Mouse (Mus musculus): Measurements from ENCODE around the gene Wwc2.

Gene Wwc2

DNA sequence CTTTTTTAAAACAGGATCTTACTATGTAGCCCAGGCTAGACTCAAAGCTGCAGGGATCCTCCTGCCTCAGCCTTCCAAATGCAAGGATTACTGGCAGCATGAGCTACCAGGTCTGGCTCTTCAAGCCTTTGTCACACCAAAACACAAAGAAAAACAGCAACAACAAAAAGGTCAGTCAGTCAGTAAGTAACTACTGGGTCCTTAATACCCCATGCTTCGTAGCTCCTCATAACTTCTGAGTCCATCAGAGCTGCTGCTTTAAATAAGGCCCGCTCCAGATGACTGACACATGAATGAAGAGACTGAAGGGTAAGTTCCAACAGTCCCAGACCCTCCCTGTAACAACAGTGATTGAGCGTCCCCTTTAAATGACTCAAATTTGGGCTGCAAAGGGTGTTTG lies 90.8 kb downstream of the Wwc2 start:
- DNase-seq: no peak

DNA sequence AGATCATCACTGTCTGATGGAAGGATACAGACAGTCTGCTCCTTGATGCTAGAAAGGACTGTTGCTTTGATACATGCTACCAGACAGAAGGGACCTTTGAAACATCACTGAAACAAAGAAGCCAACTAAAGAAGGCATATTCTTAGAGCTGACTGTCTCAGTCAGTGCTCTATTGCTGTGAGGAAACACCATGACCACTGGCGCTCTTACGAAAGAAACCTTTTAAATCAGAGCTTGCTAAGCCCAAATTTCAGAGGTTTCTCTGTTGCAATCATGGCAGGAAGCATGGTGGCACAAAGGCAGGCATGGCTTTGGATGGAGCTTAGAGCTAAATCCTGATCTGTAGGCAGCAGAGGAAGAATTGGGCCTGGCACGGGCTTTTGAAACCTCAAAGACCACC lies 98.3 kb downstream of the Wwc2 start:
- DNase-seq: no peak

DNA sequence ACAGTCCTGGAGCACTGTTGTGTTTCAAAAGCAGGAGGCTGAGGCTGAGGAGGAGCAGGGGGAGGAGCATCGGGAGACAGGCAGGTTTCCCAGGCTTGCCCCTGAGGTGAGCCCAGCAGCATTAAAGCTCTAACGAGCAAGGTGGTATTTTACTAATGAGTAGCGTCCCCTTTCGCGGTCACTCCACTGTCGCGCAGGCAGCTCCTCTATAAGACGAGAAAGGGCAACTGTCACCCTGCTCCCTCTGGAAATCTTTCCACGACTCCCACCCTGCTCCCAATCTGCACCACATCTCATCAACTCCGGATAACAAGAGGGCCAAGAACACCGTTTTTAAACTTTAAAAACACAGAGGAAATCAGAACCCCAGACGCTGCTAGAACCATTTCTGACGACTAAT lies 99.1 kb downstream of the Wwc2 start:
- DNase-seq: no peak

DNA sequence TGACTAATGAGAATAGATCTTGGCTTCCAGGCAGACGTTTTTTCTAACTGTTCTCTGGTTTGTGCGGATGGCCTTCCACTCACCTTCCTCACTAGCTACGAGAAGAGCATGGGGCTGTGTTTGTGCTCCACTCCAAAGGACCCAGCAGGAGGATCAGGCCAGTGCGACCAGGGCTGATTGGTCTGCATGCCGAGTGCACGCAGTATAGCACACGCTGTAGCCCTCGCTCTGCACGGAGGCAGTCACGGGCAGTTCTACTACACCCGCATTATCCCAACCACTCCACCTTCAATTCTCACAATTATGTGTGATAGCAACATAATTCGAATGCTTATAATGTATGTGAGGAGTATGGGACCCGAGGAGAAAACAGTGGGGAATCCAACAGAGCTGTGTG lies 99.9 kb downstream of the Wwc2 start:
- DNase-seq: no peak

DNA sequence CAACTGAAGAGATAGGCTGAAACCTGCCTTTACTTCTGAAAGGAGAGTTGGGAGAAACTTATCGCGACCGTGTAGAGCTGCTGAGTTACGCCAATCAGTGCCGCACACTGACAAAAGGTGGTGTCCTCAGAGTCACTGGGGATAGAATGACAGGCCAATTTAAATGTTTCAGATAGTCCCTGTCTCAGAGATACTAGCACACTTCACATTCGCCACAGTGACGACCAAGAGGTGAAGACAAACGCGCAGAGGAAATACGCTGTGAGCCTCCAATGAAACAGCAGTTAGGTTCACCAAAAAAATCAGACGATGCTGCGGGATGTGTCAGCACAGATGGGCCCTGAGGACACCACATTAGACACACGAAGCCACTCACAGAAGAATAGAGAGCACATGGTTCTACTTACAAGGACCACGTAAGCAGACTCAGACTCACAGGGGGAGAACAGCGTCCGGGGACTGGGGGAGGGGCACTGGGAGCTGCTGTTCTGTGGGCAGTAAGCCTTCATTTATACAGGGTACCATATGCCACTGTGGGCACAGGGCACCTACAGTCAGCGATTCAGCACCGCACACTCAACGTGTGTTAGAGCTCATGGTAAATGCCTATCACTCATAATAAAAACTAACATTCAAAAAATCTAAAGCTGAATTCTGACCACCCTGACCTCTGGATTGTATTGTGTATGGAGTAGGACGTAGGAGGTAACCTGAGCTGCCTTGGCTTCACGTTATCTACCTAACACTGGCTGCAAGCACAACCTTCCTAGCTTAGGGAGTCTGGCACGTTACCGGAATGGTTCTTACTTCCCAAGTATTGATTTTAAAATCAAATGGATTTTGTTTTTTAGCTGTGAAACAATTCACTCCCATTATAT lies 100.5 kb downstream of the Wwc2 start:
- DNase-seq: no peak

DNA sequence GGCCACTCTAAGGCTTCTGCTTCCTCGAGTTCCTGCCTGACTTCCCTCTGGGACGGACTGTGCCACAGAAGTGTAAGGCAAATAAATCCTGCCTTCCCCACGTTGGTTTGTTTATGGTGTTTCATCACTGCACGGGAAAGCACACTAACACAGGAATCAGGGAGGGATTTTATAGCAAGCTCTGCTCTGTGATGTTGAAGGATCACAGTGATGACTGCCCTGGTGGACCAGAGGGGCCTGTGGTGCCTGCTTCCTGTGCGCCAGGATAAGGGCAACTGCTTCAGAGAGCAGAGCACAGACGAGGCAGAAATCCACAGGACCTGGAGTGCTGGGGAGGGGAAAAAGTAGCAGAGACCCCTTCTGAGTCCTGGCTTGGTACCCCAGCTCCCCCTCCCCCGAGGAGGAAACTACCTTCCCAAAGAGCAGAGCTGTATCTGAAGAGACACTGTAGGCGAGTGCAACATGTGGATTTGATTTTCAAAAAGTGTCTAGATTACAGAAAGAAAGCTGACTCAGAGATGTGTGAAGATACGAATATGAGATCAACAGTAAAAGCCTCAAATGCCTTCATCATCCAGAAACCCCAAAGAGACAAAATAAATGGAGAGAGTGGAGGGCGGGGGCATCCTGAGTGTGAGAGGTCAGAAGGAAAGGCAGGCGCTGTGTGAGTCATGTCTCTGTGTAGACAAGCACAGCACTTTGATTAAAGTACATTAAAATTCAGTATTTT lies 101.7 kb downstream of the Wwc2 start:
- DNase-seq: no peak

DNA sequence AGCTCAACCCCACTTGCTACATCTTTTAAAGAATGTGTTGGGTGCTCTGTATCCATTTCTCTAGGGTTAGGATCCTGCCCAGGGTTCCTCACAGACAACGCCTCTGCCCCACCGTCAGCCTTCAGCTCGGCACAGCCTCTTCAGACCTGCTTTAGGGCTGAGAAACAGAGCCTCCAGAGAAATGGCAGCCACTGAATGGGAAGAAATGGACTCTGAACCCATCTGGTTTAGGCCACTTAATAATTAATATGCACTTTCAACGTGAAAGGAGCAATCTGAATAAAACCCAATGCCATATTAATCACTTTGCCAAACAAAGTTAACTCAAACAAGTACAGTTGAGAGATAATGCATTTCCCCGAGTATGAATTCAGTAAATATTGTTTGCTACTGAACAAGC lies 106.4 kb downstream of the Wwc2 start:
- no peak for DNase-seq

DNA sequence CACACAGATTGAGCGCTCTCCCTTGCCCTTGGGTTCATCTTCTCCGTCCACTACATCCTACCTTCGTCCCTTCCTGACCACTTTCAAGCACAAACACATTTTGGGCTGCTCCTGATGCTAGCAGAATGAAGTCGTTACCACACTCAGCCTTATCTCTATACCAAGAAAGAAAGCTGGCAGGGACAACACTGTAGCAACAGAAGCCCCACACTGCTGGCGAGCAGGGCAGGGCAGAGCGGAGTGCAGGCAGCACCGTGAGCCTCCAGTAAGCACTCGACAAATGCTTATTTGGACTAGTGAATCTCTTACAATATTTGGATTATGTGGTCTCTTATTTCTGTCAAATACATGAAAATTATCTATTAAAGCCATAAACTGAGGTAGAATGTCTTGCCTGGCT lies 107.0 kb downstream of the Wwc2 start:
- DNase-seq: no peak

DNA sequence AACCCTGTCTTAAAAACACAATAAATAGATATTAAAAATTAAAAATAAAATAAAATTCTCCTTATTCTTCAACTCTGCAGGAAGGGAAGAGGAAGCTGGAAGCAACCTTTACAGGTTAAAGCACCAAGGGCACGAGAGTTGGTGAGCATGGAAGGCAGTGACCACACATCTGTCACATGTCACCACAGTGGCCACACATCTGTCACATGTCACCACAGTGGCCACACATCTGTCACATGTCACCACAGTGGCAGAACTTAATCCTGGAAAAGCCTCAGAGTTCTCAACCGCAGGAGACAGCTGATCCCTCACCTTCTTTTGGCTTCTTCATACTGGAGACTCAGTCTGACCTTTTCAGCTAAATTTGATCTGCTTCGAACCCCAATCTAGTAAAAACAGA lies 112.2 kb downstream of the Wwc2 start:
- DNase-seq: no peak

DNA sequence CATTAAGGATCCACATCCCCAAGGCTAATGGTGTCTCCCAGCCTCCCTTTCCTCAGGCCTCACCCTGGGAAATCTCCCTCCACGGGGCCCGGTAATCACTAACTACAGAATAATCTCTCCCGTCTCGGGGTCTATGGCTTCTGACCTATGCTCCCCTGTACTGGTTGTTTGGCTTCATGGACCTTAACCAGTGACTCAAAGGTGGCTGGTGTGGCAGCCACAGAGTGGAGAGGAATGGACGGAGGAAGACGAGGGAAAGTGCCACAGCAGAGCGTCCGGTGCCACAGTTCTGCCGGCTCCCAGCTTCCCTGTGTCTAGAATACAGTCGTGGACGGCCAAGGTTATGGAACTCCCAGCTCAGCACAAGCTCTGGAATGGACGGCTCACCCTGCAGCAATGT lies 114.9 kb downstream of the Wwc2 start:
- no peak for DNase-seq

DNA sequence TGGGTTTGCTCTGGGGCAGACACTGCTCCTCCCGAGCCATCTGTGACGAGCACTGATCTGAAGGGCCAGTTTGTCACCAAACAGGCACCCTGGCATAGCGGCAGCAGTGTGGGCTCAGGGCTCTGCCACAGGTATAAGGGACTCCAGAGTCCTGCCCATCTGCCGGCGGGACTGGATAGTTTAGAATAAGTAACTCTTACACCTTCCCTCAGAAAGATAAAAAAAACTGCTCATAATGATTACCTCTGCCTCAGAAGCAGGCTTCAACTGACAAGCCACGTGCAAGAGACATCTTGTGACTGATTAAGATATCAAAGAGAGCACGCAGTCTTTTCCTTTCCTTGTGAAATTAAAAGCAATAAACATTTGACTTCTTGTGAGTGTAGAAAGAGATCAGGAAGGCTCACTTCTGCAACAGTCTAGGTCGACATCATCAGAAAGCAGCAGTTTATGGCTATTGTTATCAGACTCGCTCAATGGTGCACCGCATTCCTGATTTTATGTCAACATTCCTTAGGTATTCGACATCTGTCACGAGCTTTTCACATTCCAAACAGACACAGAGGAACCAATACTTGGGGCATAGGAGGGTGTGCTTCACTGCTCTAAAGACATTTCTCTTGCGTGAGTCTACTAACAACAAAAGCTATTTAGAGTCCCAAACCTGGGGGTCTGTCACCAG lies 116.1 kb downstream of the Wwc2 start:
- DNase-seq: no peak

DNA sequence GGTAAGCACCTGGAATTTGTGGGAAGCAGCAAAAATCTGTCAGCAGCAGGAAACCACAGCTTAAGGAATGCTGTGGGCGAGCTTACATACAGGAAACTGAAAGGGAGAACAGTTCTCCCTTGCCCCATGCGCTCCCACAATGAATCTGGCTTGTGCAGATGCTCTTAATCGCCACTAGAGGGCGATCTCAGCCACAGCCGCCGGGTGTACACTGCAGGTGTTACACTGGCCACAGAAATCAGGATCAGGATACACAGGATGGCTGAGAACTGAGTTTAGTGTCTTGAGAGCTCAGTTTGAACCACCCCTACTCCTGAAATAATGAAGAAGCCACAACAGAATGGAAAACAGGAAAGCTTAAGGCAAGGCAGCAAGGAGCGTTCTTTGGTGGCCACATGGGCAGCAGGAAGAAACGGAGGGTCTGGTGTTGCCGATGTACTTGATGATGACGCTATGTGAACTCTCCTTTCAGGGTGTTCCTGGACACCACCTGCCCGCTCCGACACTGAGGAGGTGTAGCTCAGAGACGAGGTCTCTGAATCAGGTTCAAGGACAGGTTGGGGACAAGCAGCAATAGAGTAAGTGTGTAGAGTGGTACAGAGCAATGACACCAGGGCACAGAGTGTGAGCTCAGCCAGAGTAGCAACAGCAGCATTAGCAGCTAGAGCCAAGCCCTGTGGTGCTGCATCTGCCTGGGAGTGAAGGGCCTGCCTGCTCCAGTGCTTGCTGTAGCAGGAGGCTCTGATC lies 118.2 kb downstream of the Wwc2 start:
- DNase-seq: peak; percentile 37 to 49

DNA sequence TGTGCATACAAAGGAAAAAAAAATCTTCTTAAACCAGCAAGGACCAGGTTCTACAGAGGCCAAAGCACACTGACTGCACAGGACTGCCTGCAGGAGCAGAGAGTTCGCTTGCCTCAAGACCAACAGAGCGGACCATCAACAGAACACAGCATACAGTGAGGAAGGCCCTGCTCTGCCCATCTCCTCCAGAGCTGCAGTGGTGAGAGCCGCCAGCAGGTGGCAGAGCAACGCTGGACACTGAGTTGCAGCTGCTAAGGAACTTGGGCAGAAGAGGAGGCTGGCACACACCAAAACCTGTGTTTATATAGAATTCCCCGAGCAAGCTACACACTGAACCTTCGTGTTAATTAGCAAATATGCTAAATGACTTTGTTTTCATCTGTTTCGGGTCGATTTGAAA lies 123.7 kb downstream of the Wwc2 start:
- peak; percentile 84 for DNase-seq

DNA sequence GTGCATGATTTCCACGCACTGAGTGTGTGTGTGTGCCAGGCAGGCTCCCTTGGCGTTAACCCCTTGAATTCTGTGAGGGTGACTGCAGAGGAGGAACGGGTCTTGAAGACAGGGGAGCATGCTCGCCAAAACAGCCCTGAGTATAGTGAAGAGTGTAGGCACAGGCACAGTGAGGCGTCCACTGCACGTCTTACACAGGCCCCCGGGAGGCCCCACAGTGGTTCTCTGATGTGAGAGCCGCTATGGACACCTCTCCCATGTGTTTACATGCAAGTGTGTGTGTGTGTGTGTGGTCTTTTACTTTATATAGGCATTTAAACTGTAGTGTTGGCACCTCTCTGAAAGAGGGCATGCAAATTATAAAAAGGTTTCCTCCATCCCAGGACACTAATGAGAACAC lies 124.2 kb downstream of the Wwc2 start:
- DNase-seq: no peak

DNA sequence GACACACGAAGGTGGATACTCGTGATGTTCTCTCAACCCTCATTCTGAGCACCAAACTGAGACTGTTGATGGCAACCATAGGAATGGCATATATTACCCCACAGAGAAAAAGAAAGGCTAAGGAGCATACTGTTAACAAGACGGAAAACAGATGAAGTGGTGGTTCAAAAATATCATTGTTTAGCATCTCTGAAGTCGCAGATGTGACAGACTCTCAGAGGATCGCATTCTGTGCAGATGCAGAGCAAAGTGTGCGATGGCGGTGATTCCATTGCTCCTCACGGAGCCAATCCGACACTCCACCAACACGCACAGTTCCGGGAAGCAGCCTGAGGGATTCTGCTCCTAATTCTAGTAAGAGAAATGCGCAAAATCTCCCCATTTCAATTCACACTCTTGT lies 131.5 kb downstream of the Wwc2 start:
- DNase-seq: no peak

DNA sequence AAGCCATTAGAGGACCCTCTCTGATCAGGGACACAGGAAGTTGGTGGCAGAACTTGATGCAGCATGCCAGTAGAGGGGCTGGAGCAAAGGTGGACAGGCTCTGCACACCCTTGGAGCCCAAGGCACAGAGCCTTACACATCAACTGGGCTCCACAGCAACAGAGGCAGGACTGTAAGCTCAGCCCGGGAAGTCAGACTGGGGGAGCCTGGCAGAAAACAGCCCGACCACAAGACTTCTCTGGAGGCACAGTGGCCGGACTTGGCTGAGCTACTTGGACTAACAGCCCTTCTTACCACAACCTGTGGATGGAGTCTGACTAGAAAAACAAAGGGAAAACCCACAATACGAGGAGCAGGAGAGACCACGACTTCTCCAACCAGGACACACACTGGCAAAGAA lies 137.4 kb downstream of the Wwc2 start:
- DNase-seq: no peak

DNA sequence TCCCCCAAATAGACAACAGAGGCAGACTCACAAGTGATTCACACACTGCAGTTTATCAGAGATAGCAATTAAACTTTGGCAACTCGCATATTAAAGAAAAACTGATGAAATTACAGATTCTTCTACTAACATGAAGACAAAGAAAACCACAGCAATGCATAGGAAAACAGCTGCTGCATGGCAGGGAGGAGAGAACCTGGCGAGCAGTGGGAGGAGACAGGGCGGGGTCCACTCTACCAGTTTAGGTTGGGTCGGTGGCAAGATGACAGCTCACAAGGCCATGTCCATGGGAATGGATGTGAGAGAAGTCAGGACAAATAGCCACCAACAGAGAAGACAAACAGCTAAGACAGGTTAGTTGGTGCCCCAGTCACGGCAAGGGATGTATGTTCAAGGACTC lies 138.0 kb downstream of the Wwc2 start:
- DNase-seq: peak; percentile 12 to 16

DNA sequence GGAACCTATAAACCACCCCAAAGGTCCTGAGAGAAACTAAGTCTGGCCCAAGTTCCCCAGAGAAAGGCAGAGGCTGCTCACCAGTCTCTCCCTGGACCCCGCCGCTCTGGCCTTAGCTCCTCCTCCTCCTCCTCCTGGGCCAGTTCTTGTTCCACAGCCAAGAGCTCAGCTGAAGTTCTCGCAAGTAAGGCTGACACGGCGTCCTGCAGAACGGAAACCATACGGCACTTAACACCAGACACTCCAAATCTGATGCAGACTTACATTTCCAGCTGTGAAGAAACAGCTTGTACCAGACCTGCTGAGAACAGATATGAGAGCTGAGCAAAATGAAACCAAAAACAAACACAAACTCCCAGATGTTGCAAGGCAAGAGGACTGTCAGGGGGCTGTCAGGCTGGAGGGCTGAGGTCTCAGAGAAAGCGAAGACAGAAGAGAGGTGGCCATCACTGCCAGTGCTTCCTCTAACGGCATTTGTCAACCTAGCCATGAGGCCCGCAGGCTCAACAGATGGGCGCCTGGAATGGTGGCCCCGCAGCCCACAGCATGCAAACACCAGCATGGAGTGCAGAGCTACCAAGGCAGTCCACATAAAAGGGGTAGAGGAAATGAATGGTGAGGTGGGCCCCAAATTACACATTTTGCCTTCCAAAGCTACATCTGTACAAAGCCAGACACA lies 138.8 kb downstream of the Wwc2 start:
- peak in 1 of 2 experiments; percentile 11 for DNase-seq

DNA sequence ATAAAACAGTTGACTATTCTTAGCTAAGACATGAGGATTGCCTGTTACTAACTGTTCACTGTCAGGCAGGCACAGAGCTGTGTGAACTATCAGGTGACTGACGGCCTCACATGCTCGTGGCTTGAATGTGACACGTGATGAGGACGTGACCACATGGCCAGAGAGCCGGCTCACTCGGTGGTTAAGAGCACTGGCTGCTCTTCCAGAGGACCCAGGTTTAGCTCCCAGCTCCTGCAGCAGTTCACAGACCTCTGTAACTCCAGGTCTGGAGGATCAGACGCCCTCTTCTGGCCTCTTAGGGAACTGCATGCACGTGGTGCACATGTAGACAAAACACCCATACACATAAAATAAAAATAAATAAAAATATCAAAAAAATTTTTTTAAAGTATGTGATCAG lies 140.9 kb downstream of the Wwc2 start:
- peak; percentile 36 for DNase-seq

DNA sequence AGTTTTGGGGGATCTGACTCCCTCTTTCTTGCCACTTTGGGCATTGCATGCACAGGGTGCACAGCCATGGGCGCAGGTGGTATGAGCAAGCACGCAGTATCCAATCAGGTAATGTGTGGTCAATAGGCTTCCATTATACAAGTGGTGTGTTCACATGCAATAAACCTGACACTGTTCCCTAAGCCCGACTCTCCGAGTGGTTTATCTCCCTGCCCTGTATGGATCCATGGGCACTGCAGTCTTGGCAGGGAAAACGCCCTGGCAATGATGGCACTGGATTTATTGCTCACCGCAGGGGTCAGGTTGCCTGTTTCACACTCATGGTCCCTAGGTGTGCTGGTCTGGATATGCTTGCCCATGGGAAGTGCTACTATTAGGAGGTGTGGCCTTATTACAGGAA lies 142.8 kb downstream of the Wwc2 start:
- DNase-seq: no peak

DNA sequence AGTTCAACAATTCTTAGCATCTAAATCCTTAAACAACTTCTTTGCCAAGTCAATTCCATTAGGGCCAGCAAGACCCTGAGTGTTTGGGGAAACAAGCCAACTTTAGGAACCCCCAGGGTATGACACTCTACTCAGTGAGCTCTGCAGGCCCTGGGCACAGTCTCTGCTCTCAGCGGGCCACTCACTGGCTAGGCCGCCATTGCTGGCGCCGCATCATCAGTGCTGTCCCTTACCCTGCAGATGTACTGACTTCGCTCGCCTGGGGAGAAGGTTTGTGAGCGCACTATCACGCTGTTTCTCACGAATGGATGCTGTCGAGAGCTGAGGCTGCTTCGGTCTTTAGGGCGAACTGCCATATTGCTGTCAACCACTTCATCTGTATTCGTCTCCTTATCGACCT lies 143.6 kb downstream of the Wwc2 start:
- no peak for DNase-seq

DNA sequence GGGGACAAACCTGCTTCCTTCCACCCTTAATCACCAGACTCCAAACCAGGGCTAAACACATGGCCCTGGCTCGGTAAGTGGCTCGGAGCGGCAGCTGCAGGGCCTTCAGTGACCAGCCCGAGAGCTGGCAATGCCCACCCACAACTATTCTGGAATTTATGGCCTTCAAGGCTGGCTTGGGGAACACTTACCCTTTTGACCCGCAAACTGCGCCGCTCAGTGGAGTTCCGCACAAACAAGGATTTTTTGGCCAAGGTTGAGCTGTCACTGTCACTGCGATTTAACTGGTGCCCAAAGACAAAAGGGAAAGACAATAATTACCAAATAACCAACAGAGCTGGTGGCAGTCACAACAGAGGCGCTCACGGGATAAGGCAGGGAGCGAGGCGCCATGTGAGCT lies 144.8 kb downstream of the Wwc2 start:
- no peak for DNase-seq

DNA sequence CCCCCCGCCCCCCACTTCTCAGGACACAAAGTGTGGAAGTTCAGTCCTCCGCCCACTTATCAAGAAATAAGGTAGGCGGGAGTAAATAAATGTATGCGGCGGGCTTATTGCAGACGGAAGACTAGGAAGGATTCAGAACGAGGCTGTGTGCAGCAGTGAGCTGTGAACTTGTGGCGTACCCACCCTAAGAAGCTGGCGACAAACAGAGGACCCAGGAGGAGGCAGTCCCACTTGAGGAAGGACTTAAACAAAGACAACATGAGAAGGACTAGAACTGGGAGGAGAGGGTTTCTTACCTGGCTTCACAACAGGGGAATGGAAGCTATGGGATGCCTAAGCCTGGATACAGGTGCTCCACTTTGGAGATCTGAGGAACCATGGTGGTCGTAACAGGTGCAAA lies 147.1 kb downstream of the Wwc2 start:
- DNase-seq: no peak

Data from B cell, adult 2 months (primary cell).